Mouse (Mus musculus): Measurements from ENCODE around the gene Itpk1.
A peak's percentile ranks its signal among the peaks of the same experiment; 100 is the strongest.

The Itpk1 gene

GRCm38 (mm10) chr12:102713153-102713865 lies 8.6 kb upstream of the Itpk1 start:
- DNase-seq = no peak

GRCm38 (mm10) chr12:102710851-102711375 lies 6.2 kb upstream of the Itpk1 start:
- DNase-seq = no peak

GRCm38 (mm10) chr12:102709896-102710295 lies 5.2 kb upstream of the Itpk1 start:
- no peak for DNase-seq

- no peak for DNase-seq
These were observed 3.5 kb upstream of the Itpk1 start for GRCm38 (mm10) chr12:102708220-102708619.

- no peak for DNase-seq
These were observed 2.2 kb upstream of the Itpk1 start for GRCm38 (mm10) chr12:102706833-102707463.

- DNase-seq = no peak
These were observed 1.3 kb upstream of the Itpk1 start for GRCm38 (mm10) chr12:102705906-102706640.

GRCm38 (mm10) chr12:102705216-102705871 lies 614 bp upstream of the Itpk1 start:
- peak; percentile 91 for DNase-seq

- DNase-seq = no peak
These were observed 765 bp downstream of the Itpk1 start for GRCm38 (mm10) chr12:102703921-102704408.

- no peak for DNase-seq
These were observed 1.3 kb downstream of the Itpk1 start for GRCm38 (mm10) chr12:102703441-102703840.

GRCm38 (mm10) chr12:102703111-102703412 lies 1.7 kb downstream of the Itpk1 start:
- DNase-seq = no peak

- peak; percentile 68 for DNase-seq
These were observed 2.2 kb downstream of the Itpk1 start for GRCm38 (mm10) chr12:102702356-102703110.

GRCm38 (mm10) chr12:102701691-102702207 lies 3.0 kb downstream of the Itpk1 start:
- DNase-seq = no peak

- DNase-seq = peak; percentile 17
These were observed 4.3 kb downstream of the Itpk1 start for GRCm38 (mm10) chr12:102700453-102700852.

- DNase-seq = peak; percentile 6
These were observed 5.6 kb downstream of the Itpk1 start for GRCm38 (mm10) chr12:102699156-102699555.

- peak; percentile 10 for DNase-seq
These were observed 6.5 kb downstream of the Itpk1 start for GRCm38 (mm10) chr12:102698089-102698684.

GRCm38 (mm10) chr12:102697381-102697780 lies 7.3 kb downstream of the Itpk1 start:
- peak; percentile 3 for DNase-seq

GRCm38 (mm10) chr12:102696635-102697354 lies 7.9 kb downstream of the Itpk1 start:
- DNase-seq = peak; percentile 5

GRCm38 (mm10) chr12:102695369-102696239 lies 9.1 kb downstream of the Itpk1 start:
- peak; percentile 88 for DNase-seq

GRCm38 (mm10) chr12:102691761-102692160 lies 13.0 kb downstream of the Itpk1 start:
- no peak for DNase-seq

GRCm38 (mm10) chr12:102691180-102691579 lies 13.6 kb downstream of the Itpk1 start:
- no peak for DNase-seq

Measured in layer of hippocampus, adult 9-11 months (tissue).